Mouse (Mus musculus): ENCODE results near the gene Hdgfl3. TPM values are rescaled to one million over a fixed set of nuclear protein-coding genes. Genes with fewer than 3 reads are reported as not detected.
"Not testable (repeated sequence)": the region's sequence is repeated elsewhere in the genome, so short reads cannot be mapped to it uniquely, and the experiment has no call there.

Gene Hdgfl3
- total RNA-seq, 2 experiments from 2014 or later, result 1.8 to 2.2 TPM

GRCm38 (mm10) chr7:81858968-81859721 lies 75.1 kb downstream of the Hdgfl3 start, which contains the start of gene Tm6sf1:
TSS of gene Tm6sf1 (plus strand) at chr7:81859001.
- intact Hi-C loops (cut with DNase I), result no loop called here
- peak in 1 of 2 experiments; percentile 22 for DNase-seq

- intact Hi-C loops (cut with DNase I), result no loop called here
Measured at GRCm38 (mm10) chr7:81858236-81858635, 76.0 kb downstream of the Hdgfl3 start.

GRCm38 (mm10) chr7:81856221-81856620 lies 78.1 kb downstream of the Hdgfl3 start:
- intact Hi-C loops (cut with DNase I), result no loop called here
- no peak for DNase-seq

More at GRCm38 (mm10) chr7:81858236-81858635, 76.0 kb downstream of the Hdgfl3 start:
- DNase-seq, result no peak

- intact Hi-C loops (cut with DNase I), result no loop called here
- no peak for DNase-seq
Measured at GRCm38 (mm10) chr7:81855694-81856093, 78.6 kb downstream of the Hdgfl3 start, which contains the start of gene Gm10160. TSS of gene Gm10160 (minus strand) at chr7:81855794.

GRCm38 (mm10) chr7:81854568-81855307 lies 79.5 kb downstream of the Hdgfl3 start:
- intact Hi-C loops (cut with DNase I), result no loop called here
- no peak for DNase-seq

- intact Hi-C loops (cut with DNase I), result no loop called here
- DNase-seq, result no peak
Measured at GRCm38 (mm10) chr7:81851706-81852105, 82.6 kb downstream of the Hdgfl3 start.

- intact Hi-C loops (cut with DNase I), result no loop called here
- DNase-seq, result no peak
Measured at GRCm38 (mm10) chr7:81850171-81850570, 84.1 kb downstream of the Hdgfl3 start.

GRCm38 (mm10) chr7:81849633-81850032 lies 84.6 kb downstream of the Hdgfl3 start:
- no peak for DNase-seq
- intact Hi-C loops (cut with DNase I), result no loop called here

GRCm38 (mm10) chr7:81849214-81849613 lies 85.1 kb downstream of the Hdgfl3 start:
- intact Hi-C loops (cut with DNase I), result no loop called here
- DNase-seq, result no peak

- intact Hi-C loops (cut with DNase I), result no loop called here
- no peak for DNase-seq
Measured at GRCm38 (mm10) chr7:81847777-81848176, 86.5 kb downstream of the Hdgfl3 start.

GRCm38 (mm10) chr7:81847010-81847409 lies 87.3 kb downstream of the Hdgfl3 start:
- intact Hi-C loops (cut with DNase I), result no loop called here
- DNase-seq, result no peak

GRCm38 (mm10) chr7:81846008-81846407 lies 88.3 kb downstream of the Hdgfl3 start:
- DNase-seq, result no peak
- intact Hi-C loops (cut with DNase I), result no loop called here

GRCm38 (mm10) chr7:81845313-81845712 lies 89.0 kb downstream of the Hdgfl3 start:
- DNase-seq, result no peak
- intact Hi-C loops (cut with DNase I), result no loop called here

GRCm38 (mm10) chr7:81844801-81845200 lies 89.5 kb downstream of the Hdgfl3 start:
- intact Hi-C loops (cut with DNase I), result no loop called here
- no peak for DNase-seq

- no peak for DNase-seq
- intact Hi-C loops (cut with DNase I), result no loop called here
Measured at GRCm38 (mm10) chr7:81843903-81844302, 90.4 kb downstream of the Hdgfl3 start.

GRCm38 (mm10) chr7:81842998-81843397 lies 91.3 kb downstream of the Hdgfl3 start:
- no peak for DNase-seq
- intact Hi-C loops (cut with DNase I), result no loop called here

GRCm38 (mm10) chr7:81842141-81842540 lies 92.1 kb downstream of the Hdgfl3 start:
- intact Hi-C loops (cut with DNase I), result no loop called here
- DNase-seq, result no peak

- intact Hi-C loops (cut with DNase I), result no loop called here
- no peak for DNase-seq
Measured at GRCm38 (mm10) chr7:81841439-81841838, 92.8 kb downstream of the Hdgfl3 start.

GRCm38 (mm10) chr7:81840661-81841181 lies 93.6 kb downstream of the Hdgfl3 start:
- no peak for DNase-seq
- intact Hi-C loops (cut with DNase I), result no loop called here

GRCm38 (mm10) chr7:81839746-81840145 lies 94.5 kb downstream of the Hdgfl3 start:
- intact Hi-C loops (cut with DNase I), result no loop called here
- DNase-seq, result no peak

- intact Hi-C loops (cut with DNase I); DNase-seq: not testable (repeated sequence)
Measured at GRCm38 (mm10) chr7:81837771-81838170, 96.5 kb downstream of the Hdgfl3 start.
